Mouse (Mus musculus): ENCODE data around the gene Fam98b. TPM values are rescaled to one million over a fixed set of nuclear protein-coding genes. Genes with fewer than 3 reads are reported as not detected.

Fam98b gene
- 6.6 and 7.3 TPM in 2 replicates for polyA plus RNA-seq (2015; fragmentation: Nextera tagmentation; extraction: Ambion mirVana)

- no peaks in the 10 kb centered on the region for H3K9me3 ChIP-seq (ENCODE audit: low read length)
- 0 out of 2 replicates have a peak, but pooled peaks cover 4% of the 10 kb centered on the region for H3K4me1 ChIP-seq (ENCODE audit: insufficient read depth, low read depth, low read length)
- DNase-seq (ENCODE audit: low spot score) (peak; percentile 89), ATAC-seq (peak; percentile 95)
- no peaks in the 10 kb centered on the region for H3K36me3 ChIP-seq (ENCODE audit: insufficient read depth, low read length)
- no peaks in the 10 kb centered on the region for H3K27me3 ChIP-seq (replicated peaks; ENCODE audit: insufficient read depth, low read length)
- peak within 1 kb of the TSS; percentile 86 for H3K27ac ChIP-seq (ENCODE audit: low read length)
- H3K9ac ChIP-seq (replicated peaks; ENCODE audit: low read depth) = peak within 1 kb of the TSS; percentile 95
- H3K4me2 ChIP-seq (replicated peaks; ENCODE audit: low read depth, low read length) = peak within 1 kb of the TSS; percentile 86
- no peak for TF ChIP-seq EP300 (IDR thresholded peaks at IDR 0.05)
- TF ChIP-seq CTCF (IDR thresholded peaks at IDR 0.05) = peak; percentile 57
- WGBS = under 1% methylated on average over 28 of the region's 33 CpGs
- H3K4me3 ChIP-seq (ENCODE audit: low read depth, low read length) = peak within 1 kb of the TSS; percentile 82
These were observed at the start of gene Fam98b for GRCm38 (mm10) chr2:117249255-117250000. TSS of gene Fam98b (plus strand) at chr2:117249739.

GRCm38 (mm10) chr2:117200869-117201338 is 48.6 kb upstream of the Fam98b start:
- Histone ChIP-seq H3K27ac (ENCODE audit: low read length) (no peak overlapping the region), H3K9me3 (ENCODE audit: low read length) (no peaks in the 10 kb centered on the region)
- TF ChIP-seq CTCF (IDR thresholded peaks at IDR 0.05) (no peak), EP300 (IDR thresholded peaks at IDR 0.05) (peak; percentile 53; the same call in 1 of the 2 replicates)

GRCm38 (mm10) chr2:117203350-117203749 is 46.2 kb upstream of the Fam98b start:
- H3K4me1 ChIP-seq (ENCODE audit: insufficient read depth, low read depth, low read length) = no peaks in the 10 kb centered on the region
- H3K27ac ChIP-seq (ENCODE audit: low read length) = no peak overlapping the region
- H3K27me3 ChIP-seq (replicated peaks; ENCODE audit: insufficient read depth, low read length) = no peaks in the 10 kb centered on the region
- DNase-seq (ENCODE audit: low spot score) (no peak), ATAC-seq (no peak)
- H3K9ac ChIP-seq (replicated peaks; ENCODE audit: low read depth) = no peak overlapping the region
- H3K9me3 ChIP-seq (ENCODE audit: low read length) = no peaks in the 10 kb centered on the region
- H3K4me3 ChIP-seq (ENCODE audit: low read depth, low read length) = no peak overlapping the region
- no peak for TF ChIP-seq EP300 (IDR thresholded peaks at IDR 0.05)
- no peak for TF ChIP-seq CTCF (IDR thresholded peaks at IDR 0.05)
- no peaks in the 10 kb centered on the region for H3K36me3 ChIP-seq (ENCODE audit: insufficient read depth, low read length)
- WGBS = 30% methylated on average over 5 of the region's 5 CpGs
- H3K4me2 ChIP-seq (replicated peaks; ENCODE audit: low read depth, low read length) = no peak overlapping the region

More at GRCm38 (mm10) chr2:117200869-117201338, 48.6 kb upstream of the Fam98b start:
- DNase-seq (ENCODE audit: low spot score) (peak; percentile 88), ATAC-seq (peak; percentile 84)
- H3K36me3 ChIP-seq (ENCODE audit: insufficient read depth, low read length) = no peaks in the 10 kb centered on the region
- no peak overlapping the region for H3K9ac ChIP-seq (replicated peaks; ENCODE audit: low read depth)
- H3K4me3 ChIP-seq (ENCODE audit: low read depth, low read length) = no peak overlapping the region
- no peaks in the 10 kb centered on the region for H3K27me3 ChIP-seq (replicated peaks; ENCODE audit: insufficient read depth, low read length)
- WGBS = 36% methylated on average over 9 of the region's 9 CpGs
- H3K4me1 ChIP-seq (ENCODE audit: insufficient read depth, low read depth, low read length) = no peaks in the 10 kb centered on the region
- H3K4me2 ChIP-seq (replicated peaks; ENCODE audit: low read depth, low read length) = no peak overlapping the region

GRCm38 (mm10) chr2:117204534-117204933 is 45.0 kb upstream of the Fam98b start:
- H3K36me3 ChIP-seq (ENCODE audit: insufficient read depth, low read length) = no peaks in the 10 kb centered on the region
- no peaks in the 10 kb centered on the region for H3K9me3 ChIP-seq (ENCODE audit: low read length)
- DNase-seq (ENCODE audit: low spot score) = no peak
- peak; percentile 37; the same call in 1 of the 2 replicates for ATAC-seq
- no peak overlapping the region for H3K27ac ChIP-seq (ENCODE audit: low read length)
- H3K4me3 ChIP-seq (ENCODE audit: low read depth, low read length) = no peak overlapping the region
- no peaks in the 10 kb centered on the region for H3K4me1 ChIP-seq (ENCODE audit: insufficient read depth, low read depth, low read length)
- H3K4me2 ChIP-seq (replicated peaks; ENCODE audit: low read depth, low read length) = no peak overlapping the region
- H3K9ac ChIP-seq (replicated peaks; ENCODE audit: low read depth) = no peak overlapping the region
- H3K27me3 ChIP-seq (replicated peaks; ENCODE audit: insufficient read depth, low read length) = no peaks in the 10 kb centered on the region
- TF ChIP-seq EP300 (IDR thresholded peaks at IDR 0.05) = no peak
- no peak for TF ChIP-seq CTCF (IDR thresholded peaks at IDR 0.05)
- 51% methylated on average over 3 of the region's 3 CpGs for WGBS

- TF ChIP-seq CTCF (IDR thresholded peaks at IDR 0.05) (no peak), EP300 (IDR thresholded peaks at IDR 0.05) (no peak)
- ATAC-seq = no peak
- no peaks in the 10 kb centered on the region for H3K36me3 ChIP-seq (ENCODE audit: insufficient read depth, low read length)
These were observed 44.5 kb upstream of the Fam98b start for GRCm38 (mm10) chr2:117205066-117205465.

GRCm38 (mm10) chr2:117210416-117211085 is 39.0 kb upstream of the Fam98b start:
- H3K4me2 ChIP-seq (replicated peaks; ENCODE audit: low read depth, low read length) = peak overlapping the region; percentile 41
- 9% methylated on average over 6 of the region's 6 CpGs for WGBS
- peak; percentile 93 for ATAC-seq
- H3K9me3 ChIP-seq (ENCODE audit: low read length) = no peaks in the 10 kb centered on the region
- TF ChIP-seq EP300 (IDR thresholded peaks at IDR 0.05) (no peak), CTCF (IDR thresholded peaks at IDR 0.05) (no peak)
- no peak overlapping the region for H3K4me3 ChIP-seq (ENCODE audit: low read depth, low read length)
- H3K4me1 ChIP-seq (ENCODE audit: insufficient read depth, low read depth, low read length) = no peaks in the 10 kb centered on the region
- no peaks in the 10 kb centered on the region for H3K27me3 ChIP-seq (replicated peaks; ENCODE audit: insufficient read depth, low read length)
- no peaks in the 10 kb centered on the region for H3K36me3 ChIP-seq (ENCODE audit: insufficient read depth, low read length)
- peak; percentile 87 for DNase-seq (ENCODE audit: low spot score)
- no peak overlapping the region for H3K27ac ChIP-seq (ENCODE audit: low read length)
- no peak overlapping the region for H3K9ac ChIP-seq (replicated peaks; ENCODE audit: low read depth)

More at GRCm38 (mm10) chr2:117205066-117205465, 44.5 kb upstream of the Fam98b start:
- WGBS = 80% methylated on average over 6 of the region's 6 CpGs
- Histone ChIP-seq H3K27ac (ENCODE audit: low read length) (no peak overlapping the region), H3K4me1 (ENCODE audit: insufficient read depth, low read depth, low read length) (no peaks in the 10 kb centered on the region), H3K27me3 (replicated peaks; ENCODE audit: insufficient read depth, low read length) (no peaks in the 10 kb centered on the region), H3K4me2 (replicated peaks; ENCODE audit: low read depth, low read length) (no peak overlapping the region), H3K4me3 (ENCODE audit: low read depth, low read length) (no peak overlapping the region), H3K9me3 (ENCODE audit: low read length) (no peaks in the 10 kb centered on the region), H3K9ac (replicated peaks; ENCODE audit: low read depth) (no peak overlapping the region)
- DNase-seq (ENCODE audit: low spot score) = no peak

All from lung, postnatal 0 days (tissue).